32 mouse cellular contexts compared by ENCODE assay signal in genomic region chr11:67241051-67241450, GRCm38 (mm10). TPM values are rescaled to one million over a fixed set of nuclear protein-coding genes. Genes with fewer than 3 reads are reported as not detected.
"Had no signal": no experiment of that assay in that cellular context is flagged by ENCODE, and none has a peak within 500 bp of the region (broad histone marks: within the 10 kb centered on the region; RNA-seq: fewer than 3 reads in every experiment).

No protein-coding gene starts in this region.

- H3K27ac ChIP-seq: heart, embryonic 10.5 days; heart, embryonic 13.5 days; heart, embryonic 15.5 days; hindbrain, embryonic 10.5 days; hindbrain, embryonic 12.5 days; hindbrain, embryonic 13.5 days; hindbrain, embryonic 14.5 days; hindbrain, embryonic 15.5 days; hindbrain, postnatal 0 days; intestine, embryonic 15.5 days; kidney, embryonic 15.5 days; kidney, postnatal 0 days; layer of hippocampus, adult 2 months; left cerebral cortex, adult 2 months had no signal

- H3K4me3 ChIP-seq: heart, embryonic 10.5 days; heart, embryonic 12.5 days; heart, embryonic 13.5 days; heart, embryonic 15.5 days; hindbrain, embryonic 10.5 days; hindbrain, embryonic 12.5 days; hindbrain, embryonic 13.5 days; hindbrain, embryonic 15.5 days; intestine, embryonic 15.5 days; kidney, embryonic 15.5 days; layer of hippocampus, adult 2 months; left cerebral cortex, adult 2 months had no signal

- DNase-seq: heart, postnatal 10 days; heart, postnatal 14 days; heart, postnatal 36 days; heart, postnatal 4 days; kidney, adult 11 months; kidney, adult 2 months; kidney, adult 8-10 months; kidney, adult 9 months; kidney, postnatal 10 days; kidney, postnatal 14 days; kidney, postnatal 25 days; kidney, postnatal 36 days; kidney, postnatal 4 days; layer of hippocampus, adult 9-11 months; layer of hippocampus, postnatal 36 days had no signal

RNA-seq across cellular contexts. Expression of gene Myh4, which starts 3.2 kb away (rescaled TPM):
- total RNA-seq: heart, postnatal 10 days; heart, postnatal 14 days; hematopoietic stem cell, adult 5-6 weeks; hindbrain, postnatal 0 days had no signal

RNA-seq across cellular contexts. Expression of gene Myh8, which starts 35.9 kb away (rescaled TPM):
- total RNA-seq: hematopoietic stem cell, adult 5-6 weeks had no signal

RNA-seq across cellular contexts. Expression of gene Myh1, which starts 41.2 kb away (rescaled TPM):
- total RNA-seq: heart, postnatal 14 days; heart, postnatal 25 days; heart, postnatal 36 days; hematopoietic stem cell, adult 5-6 weeks had no signal
